Mouse (Mus musculus) olfactory bulb, adult 2 months (tissue): ENCODE data around the gene Smpd1. TPM values are rescaled to one million over a fixed set of nuclear protein-coding genes. Genes with fewer than 3 reads are reported as not detected.

Experiments
- H3K27ac ChIP-seq: fragments of 200-500 bp; 2 replicates; pipeline ENCODE4 v1.5.1; 2012; ENCODE audit warnings: low read depth, low read length; ENCODE audit not compliant: insufficient read depth
- H3K4me1 ChIP-seq: fragments of 200-500 bp; 2 replicates; pipeline ENCODE4 v1.6.1; 2012; ENCODE audit warnings: low read length; ENCODE audit not compliant: control insufficient read depth, insufficient read depth
- H3K4me3 ChIP-seq: fragments of 200-500 bp; 2 replicates; pipeline ENCODE4 v1.5.1; 2012; ENCODE audit warnings: mild to moderate bottlenecking, low read depth, low read length, moderate library complexity; ENCODE audit not compliant: insufficient read depth
- CTCF ChIP-seq: fragments of 200-500 bp; IDR thresholded peaks from 2 replicates; pipeline ENCODE4 v1.5.1; 2012; ENCODE audit warnings: low read depth, mild to moderate bottlenecking, low read length, moderate library complexity; ENCODE audit not compliant: insufficient read depth
- POLR2A ChIP-seq: fragments of 200-500 bp; IDR thresholded peaks from 2 replicates; pipeline ENCODE4 v1.6.1; 2012; ENCODE audit warnings: mild to moderate bottlenecking, low read depth, low read length, moderate library complexity; ENCODE audit not compliant: insufficient read depth
- WGBS: fragments of 180-500 bp; shearing (Covaris S2); methylation state at CpG from one replicate; pipeline ENCODE4 v1.1.7; 2018; 5-methylcytosine and 5-hydroxymethylcytosine counted together
- polyA plus RNA-seq: library from polyadenylated mRNA; stranded (reverse); fragments of >200 nt; gene quantifications from 2 replicates; pipeline ENCODE4 v1.2.4, GENCODE M21; 2012; ENCODE audit warnings: low replicate concordance; ENCODE audit not compliant: missing spikeins, insufficient read depth, insufficient read length

Smpd1 gene
- polyA plus RNA-seq, 1 experiment = not detected

DNA sequence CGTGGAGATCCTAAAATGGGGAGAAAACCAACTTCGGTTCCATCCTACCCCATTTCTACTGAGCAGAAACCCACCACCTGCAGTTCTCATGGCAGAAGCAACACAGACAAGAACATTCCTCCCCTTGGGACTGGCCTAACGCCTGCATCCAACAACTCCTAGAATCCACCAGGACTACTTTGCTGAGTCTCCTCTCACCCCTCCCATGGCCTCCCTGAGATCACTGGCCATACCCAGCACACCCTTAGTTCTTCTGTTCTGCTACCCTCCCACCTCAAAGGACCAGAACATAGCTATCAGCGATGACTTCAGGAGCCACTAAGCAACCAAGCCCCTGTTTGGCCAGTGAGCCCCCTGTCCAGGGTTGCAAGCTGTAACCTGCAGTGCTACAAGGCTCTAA is 16.6 kb downstream of the Smpd1 start:
- TF ChIP-seq POLR2A (no peak), CTCF (no peak)
- no peak overlapping the region for H3K4me3 ChIP-seq
- H3K27ac ChIP-seq = no peak overlapping the region
- 44% methylated on average over 4 of the region's 4 CpGs for WGBS
- H3K4me1 ChIP-seq = peaks cover 55% of the 10 kb centered on the region

DNA sequence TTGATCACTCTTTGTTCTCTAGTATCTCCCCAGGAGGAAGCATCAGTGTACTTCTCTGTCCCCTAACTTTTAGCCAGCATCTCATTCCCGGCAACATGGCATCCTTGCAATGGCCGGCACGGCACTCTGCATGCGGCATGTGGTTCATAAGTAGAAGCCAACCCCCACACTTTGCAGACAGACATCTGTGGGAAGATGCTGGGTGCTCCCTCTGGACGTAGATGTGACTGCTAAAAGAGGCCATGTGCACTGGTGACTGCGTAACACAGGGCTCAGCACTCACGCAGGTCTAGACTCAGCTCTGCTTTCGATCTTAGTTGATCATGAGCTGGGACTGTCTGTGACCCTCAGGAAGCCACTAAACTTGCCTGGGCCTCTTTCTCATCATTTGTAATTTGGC is 18.8 kb downstream of the Smpd1 start:
- no peak overlapping the region for H3K27ac ChIP-seq
- H3K4me3 ChIP-seq = no peak overlapping the region
- H3K4me1 ChIP-seq = peaks cover 49% of the 10 kb centered on the region
- WGBS = 50% methylated on average over 8 of the region's 8 CpGs
- TF ChIP-seq CTCF (no peak), POLR2A (no peak)

DNA sequence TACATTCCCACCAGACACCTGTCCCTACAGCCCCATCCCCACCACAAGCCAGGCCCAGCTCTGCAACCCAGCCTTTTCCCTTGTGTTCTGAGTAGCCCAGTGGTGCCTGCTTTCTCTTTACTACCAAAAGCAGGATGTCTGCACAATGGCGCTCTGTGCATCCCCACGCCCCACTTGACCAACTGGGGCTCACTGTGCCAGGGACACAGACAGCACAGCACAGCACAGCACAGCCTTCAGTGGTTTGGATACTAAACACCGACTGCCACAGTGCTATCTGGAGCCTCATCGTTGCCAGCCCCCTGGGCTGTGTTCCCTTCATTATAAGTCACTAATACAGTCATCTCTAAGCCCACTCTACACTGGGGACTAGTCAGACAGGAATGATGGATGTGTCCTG is 20.4 kb downstream of the Smpd1 start:
- WGBS = 84% methylated on average over 4 of the region's 4 CpGs
- H3K4me1 ChIP-seq = peaks cover 36% of the 10 kb centered on the region
- H3K27ac ChIP-seq = 0 out of 2 replicates have a peak overlapping the region, but pooled peaks have one; percentile 24
- H3K4me3 ChIP-seq = no peak overlapping the region
- TF ChIP-seq CTCF (no peak), POLR2A (no peak)

DNA sequence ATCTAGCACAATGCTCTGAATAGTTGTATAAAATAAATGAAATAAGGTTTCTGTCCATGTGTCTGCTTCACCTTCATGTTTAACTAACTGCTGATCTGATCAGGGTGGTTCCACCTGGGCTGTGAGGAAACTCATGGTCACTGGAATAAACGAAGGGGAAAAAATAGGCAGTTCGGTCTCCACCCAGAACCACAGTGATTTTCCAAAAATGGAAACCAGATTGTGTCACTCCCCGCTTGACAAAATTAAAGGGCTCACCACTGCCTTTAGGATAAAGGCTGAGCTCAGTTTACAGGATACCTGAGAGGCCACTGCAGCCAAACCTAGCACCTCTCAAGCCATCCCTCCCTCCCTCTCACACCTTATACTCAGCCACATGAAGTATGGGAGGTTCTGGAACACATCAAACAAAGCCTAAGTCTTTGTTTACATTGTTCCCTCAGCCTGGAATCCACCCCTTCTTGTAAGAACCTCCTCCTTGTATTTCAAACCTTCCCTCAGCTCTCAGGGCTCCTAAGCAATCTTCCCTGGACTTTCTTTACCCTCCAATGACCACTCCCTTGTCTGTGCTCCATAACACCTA is 22.1 kb downstream of the Smpd1 start:
- no peak overlapping the region for H3K27ac ChIP-seq
- peaks cover 30% of the 10 kb centered on the region for H3K4me1 ChIP-seq
- WGBS = 33% methylated on average over 3 of the region's 3 CpGs
- no peak for TF ChIP-seq POLR2A
- TF ChIP-seq CTCF = no peak
- H3K4me3 ChIP-seq = no peak overlapping the region

DNA sequence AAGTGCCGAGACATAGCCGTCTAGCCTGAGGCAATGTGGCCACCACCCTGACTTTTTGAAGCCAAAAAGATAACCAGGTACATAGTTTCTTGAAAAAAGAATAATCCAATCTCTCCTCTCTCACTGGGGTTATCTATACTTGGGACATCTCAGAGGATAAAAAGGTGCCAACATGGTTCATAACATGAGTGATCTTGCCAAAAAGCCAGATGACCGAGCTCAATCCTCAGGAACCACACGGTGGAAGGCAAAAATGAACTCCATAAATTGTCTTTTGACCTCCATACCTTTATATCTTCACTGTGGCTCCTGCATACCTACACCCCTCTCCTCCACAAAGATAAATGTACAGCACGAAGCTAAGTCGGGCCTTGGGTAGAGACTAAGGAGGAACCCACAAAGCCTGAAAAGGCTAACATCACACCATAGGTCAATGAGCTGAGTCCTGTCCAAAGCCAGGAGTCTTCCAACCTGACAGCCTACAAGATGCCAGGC is 23.3 kb downstream of the Smpd1 start:
- 91% methylated on average over 6 of the region's 6 CpGs for WGBS
- Histone ChIP-seq H3K4me1 (peaks cover 32% of the 10 kb centered on the region), H3K27ac (no peak overlapping the region), H3K4me3 (no peak overlapping the region)
- no peak for TF ChIP-seq CTCF
- no peak for TF ChIP-seq POLR2A

DNA sequence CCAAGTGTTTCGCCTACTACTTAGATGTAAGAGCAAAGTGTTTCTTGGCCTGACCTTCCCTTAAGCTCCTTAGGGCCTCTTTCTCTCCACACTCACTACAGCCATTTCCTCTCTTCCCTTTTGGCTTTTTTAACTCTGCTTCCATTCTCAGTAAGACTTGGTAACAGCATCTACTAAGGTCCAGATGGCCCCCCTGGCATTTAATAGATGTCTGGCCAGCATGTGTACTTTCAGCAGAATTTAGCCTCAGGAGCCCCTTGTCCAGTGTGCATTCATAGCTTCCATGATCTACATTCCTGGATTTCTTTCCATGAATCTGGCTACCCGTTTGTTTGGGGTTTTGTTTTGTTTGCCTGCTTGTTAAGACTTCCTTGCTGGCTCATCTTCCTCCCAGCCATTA is 24.3 kb downstream of the Smpd1 start:
- H3K4me1 ChIP-seq = peaks cover 27% of the 10 kb centered on the region
- no peak overlapping the region for H3K27ac ChIP-seq
- WGBS = 60% methylated on average over 2 of the region's 2 CpGs
- TF ChIP-seq CTCF (no peak), POLR2A (no peak)
- no peak overlapping the region for H3K4me3 ChIP-seq

DNA sequence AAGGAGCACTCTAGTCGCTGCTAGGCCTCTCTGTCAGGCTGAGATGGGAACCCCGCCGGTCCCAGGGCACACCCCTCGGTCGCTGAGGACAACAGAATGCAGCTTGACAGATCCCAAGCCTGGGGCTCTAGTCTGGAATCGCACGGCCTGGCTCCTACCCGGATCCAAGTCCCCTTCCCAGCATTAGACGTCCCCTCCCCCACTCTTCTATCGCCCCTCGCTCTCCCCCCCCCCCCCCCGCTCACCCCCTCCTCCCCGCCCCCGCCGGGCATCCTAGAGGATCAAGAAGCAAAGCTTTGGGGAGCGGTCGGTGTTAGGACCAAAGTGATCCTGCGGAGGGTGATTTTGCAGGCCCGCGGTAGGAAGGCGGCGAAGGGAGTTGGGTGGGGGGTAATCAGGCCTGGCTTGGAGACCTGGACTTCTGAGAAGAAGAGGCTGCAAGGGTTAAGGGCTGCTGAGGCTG is 26.5 kb downstream of the Smpd1 start:
- Histone ChIP-seq H3K27ac (peak overlapping the region; percentile 87), H3K4me3 (peak overlapping the region; percentile 76), H3K4me1 (peaks cover 13% of the 10 kb centered on the region)
- under 1% methylated on average over 19 of the region's 22 CpGs for WGBS
- no peak for TF ChIP-seq CTCF
- TF ChIP-seq POLR2A = no peak; the same call in 1 of the 2 replicates

DNA sequence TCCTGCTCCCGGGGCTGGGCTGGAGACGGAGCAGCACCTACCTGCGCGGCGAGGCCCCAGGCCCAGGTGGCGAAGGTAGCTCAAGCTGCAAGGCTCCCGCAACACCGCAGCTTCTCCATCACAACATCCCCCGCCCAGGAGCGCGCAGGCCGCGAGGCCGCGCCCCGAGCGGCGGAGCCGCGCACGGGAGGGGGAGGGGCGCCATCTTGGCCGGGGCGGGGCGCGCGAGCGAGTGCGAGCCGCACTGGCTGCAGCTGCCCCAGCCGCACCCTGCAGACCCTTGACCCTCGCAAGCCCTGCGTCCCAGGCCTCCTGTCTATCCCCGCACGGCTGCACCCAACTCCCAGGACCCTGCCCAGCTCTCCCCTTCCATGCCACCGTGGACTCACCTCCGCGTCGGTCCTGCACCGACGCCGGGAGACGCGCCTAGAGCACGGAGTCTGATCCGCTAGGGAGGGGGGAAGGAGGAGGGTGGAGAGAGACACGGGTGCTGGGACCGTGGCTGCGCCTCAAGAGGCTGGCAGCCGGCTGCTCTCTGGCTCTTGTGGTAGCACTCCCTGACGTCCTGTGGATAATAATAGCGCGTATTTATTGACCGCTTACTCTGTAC is 27.0 kb downstream of the Smpd1 start, which contains the start of gene Apbb1:
Gene Apbb1 (minus strand): TSS at position 560 of the 610 bp plus-strand sequence.
- peak within 1 kb of the TSS; percentile 92 for H3K27ac ChIP-seq
- TF ChIP-seq POLR2A (peak; percentile 91), CTCF (no peak)
- WGBS = under 1% methylated on average over 54 of the region's 54 CpGs
- H3K4me1 ChIP-seq = peaks cover 10% of the 10 kb centered on the region
- peak within 1 kb of the TSS; percentile 76 for H3K4me3 ChIP-seq

DNA sequence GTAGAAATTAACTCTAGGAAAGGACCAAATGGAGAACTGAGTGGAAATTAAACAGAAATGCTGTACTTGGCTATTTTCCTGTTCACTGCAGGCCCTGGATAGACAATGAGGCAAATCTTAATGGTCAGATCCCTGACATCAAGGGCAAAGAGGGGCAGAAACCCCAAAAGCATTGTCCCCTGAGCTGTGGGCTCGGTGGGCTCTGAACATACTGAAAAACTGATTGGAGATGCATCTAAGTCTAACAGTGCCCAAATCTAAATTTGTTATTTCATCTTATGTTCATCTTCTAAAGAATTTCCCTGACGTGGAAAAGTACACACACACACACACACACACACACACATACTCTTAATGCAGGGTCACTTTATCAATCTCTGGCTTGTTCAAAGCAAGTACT is 27.8 kb downstream of the Smpd1 start:
- 63% methylated on average over 2 of the region's 2 CpGs for WGBS
- peaks cover 7% of the 10 kb centered on the region for H3K4me1 ChIP-seq
- TF ChIP-seq CTCF (no peak), POLR2A (no peak)
- no peak overlapping the region for H3K27ac ChIP-seq
- no peak overlapping the region for H3K4me3 ChIP-seq
